Mouse (Mus musculus): ENCODE data around the gene Rbks.

DNA sequence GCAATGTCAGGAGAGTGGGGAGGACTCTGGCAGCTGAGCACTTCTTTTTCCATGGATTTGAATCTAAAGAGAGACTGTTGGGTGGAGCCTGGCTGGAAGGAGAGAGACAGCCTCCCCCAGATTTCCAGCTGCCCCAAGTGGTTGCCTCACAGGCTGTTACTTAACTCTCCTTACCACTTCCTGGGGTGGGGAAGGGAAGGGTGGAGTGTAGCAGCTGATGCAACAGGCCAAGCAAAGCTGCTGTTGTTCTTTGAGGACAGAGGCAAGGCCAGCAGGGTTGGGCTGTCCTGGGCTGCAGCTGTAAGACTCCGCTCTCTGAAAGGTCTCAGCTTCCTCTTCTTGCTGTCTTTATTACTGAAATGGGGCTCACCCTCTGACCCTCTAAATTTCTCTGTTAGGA, 95.0 kb downstream of the Rbks start:
- TF ChIP-seq GATA1 (IDR thresholded peaks at IDR 0.05; ENCODE audit: borderline replicate concordance, low read length), result no peak
- TF ChIP-seq CTCF (IDR thresholded peaks at IDR 0.05; ENCODE audit: low read depth, low read length), result no peak
- TF ChIP-seq POLR2AphosphoS5 (IDR thresholded peaks at IDR 0.05; ENCODE audit: insufficient replicate concordance, low read depth, low read length), result no peak
- TF ChIP-seq TAL1 (conservative IDR thresholded peaks at IDR 0.05; ENCODE audit: low read depth, low read length), result no peak

All from G1E (cell line).